Mouse (Mus musculus) myocyte (in vitro differentiated cells): Measurements from ENCODE around the gene Gm525.
"Not testable (repeated sequence)": the region's sequence is repeated elsewhere in the genome, so short reads cannot be mapped to it uniquely, and the experiment has no call there.

Experiments
- CEBPB ChIP-seq: IDR thresholded peaks from 2 replicates; pipeline ENCODE4 v1.6.1; 2011; ENCODE audit warnings: mild to moderate bottlenecking, moderate library complexity; ENCODE audit not compliant: poor library complexity, insufficient read depth, severe bottlenecking
- E2F4 ChIP-seq: IDR thresholded peaks from one replicate; pipeline ENCODE4 v1.6.1; 2011; ENCODE audit warnings: mild to moderate bottlenecking, control low read depth, moderate library complexity; ENCODE audit not compliant: insufficient read depth
- MAX ChIP-seq: IDR thresholded peaks from one replicate; pipeline ENCODE4 v1.6.1; 2011; ENCODE audit warnings: low read depth, mild to moderate bottlenecking, control low read depth
- POLR2A ChIP-seq: IDR thresholded peaks from one replicate; pipeline ENCODE4 v1.6.1; 2011; ENCODE audit warnings: low read depth, mild to moderate bottlenecking, control low read depth, moderate library complexity; ENCODE audit not compliant: insufficient read length
- POLR2AphosphoS2 ChIP-seq: IDR thresholded peaks from one replicate; pipeline ENCODE4 v1.6.1; 2011; ENCODE audit warnings: low read depth, control low read depth; ENCODE audit not compliant: insufficient read length
- TCF3 ChIP-seq: IDR thresholded peaks from one replicate; pipeline ENCODE4 v1.6.1; 2011; ENCODE audit warnings: low read depth, control low read depth; ENCODE audit not compliant: insufficient read length
- USF1 ChIP-seq: IDR thresholded peaks from one replicate; pipeline ENCODE4 v1.6.1; 2011; ENCODE audit warnings: low read depth, mild to moderate bottlenecking, control low read depth, moderate library complexity

GRCm38 (mm10) chr11:89090359-89090758, 16.7 kb downstream of the Gm525 start:
- TF ChIP-seq POLR2AphosphoS2, TCF3, USF1, POLR2A, CEBPB, E2F4, MAX: not testable (repeated sequence)
